Mouse (Mus musculus): ENCODE results near the gene Shisa2.

- TF ChIP-seq CTCF (conservative IDR thresholded peaks at IDR 0.05; ENCODE audit: insufficient read depth, insufficient read length, low read depth, low read length) (no peak), POLR2A (IDR thresholded peaks at IDR 0.05; ENCODE audit: low read depth, low read length) (no peak)
Measured at GRCm38 (mm10) chr14:59644166-59644565, 19.1 kb downstream of the Shisa2 start.

All from kidney, adult 2 months (tissue).